Mouse (Mus musculus): ENCODE measurements around the gene Ttc27. TPM values are rescaled to one million over a fixed set of nuclear protein-coding genes. Genes with fewer than 3 reads are reported as not detected.
"Not testable (repeated sequence)": the region's sequence is repeated elsewhere in the genome, so short reads cannot be mapped to it uniquely, and the experiment has no call there.

Gene Ttc27
- 14.4 and 16.0 TPM in 2 replicates for polyA plus RNA-seq (2012; rRNA removed)

GRCm38 (mm10) chr17:74717618-74718151 lies at the start of gene Ttc27:
TSS of gene Ttc27 (plus strand) at chr17:74717732.
- TF ChIP-seq POLR2A (IDR thresholded peaks at IDR 0.05; ENCODE audit: extremely low read depth, insufficient read depth, low read length): peak; percentile 92
- no peak for TF ChIP-seq CTCF (IDR thresholded peaks at IDR 0.05; ENCODE audit: extremely low read depth, insufficient read depth, low read length)
- Histone ChIP-seq H3K27ac (ENCODE audit: insufficient read depth, low read length) (no peak within 1 kb of the TSS), H3K4me3 (ENCODE audit: insufficient read depth, low read length) (peak within 1 kb of the TSS; percentile 73), H3K4me1 (ENCODE audit: control insufficient read depth, insufficient read depth, low read length) (no peaks in the 10 kb centered on the region; the same call in 1 of the 2 replicates)

- no peak for TF ChIP-seq CTCF (IDR thresholded peaks at IDR 0.05; ENCODE audit: extremely low read depth, insufficient read depth, low read length)
- no peak for TF ChIP-seq POLR2A (IDR thresholded peaks at IDR 0.05; ENCODE audit: extremely low read depth, insufficient read depth, low read length)
- H3K4me3 ChIP-seq (ENCODE audit: insufficient read depth, low read length): no peak overlapping the region
Measured at GRCm38 (mm10) chr17:74668010-74668409, 49.5 kb upstream of the Ttc27 start.

GRCm38 (mm10) chr17:74670031-74670430 lies 47.5 kb upstream of the Ttc27 start:
- Histone ChIP-seq H3K4me1 (ENCODE audit: control insufficient read depth, insufficient read depth, low read length) (no peaks in the 10 kb centered on the region; the same call in 1 of the 2 replicates), H3K27ac (ENCODE audit: insufficient read depth, low read length) (no peak overlapping the region), H3K4me3 (ENCODE audit: insufficient read depth, low read length) (no peak overlapping the region)
- TF ChIP-seq CTCF (IDR thresholded peaks at IDR 0.05; ENCODE audit: extremely low read depth, insufficient read depth, low read length) (no peak), POLR2A (IDR thresholded peaks at IDR 0.05; ENCODE audit: extremely low read depth, insufficient read depth, low read length) (no peak)

More at GRCm38 (mm10) chr17:74668010-74668409, 49.5 kb upstream of the Ttc27 start:
- no peaks in the 10 kb centered on the region; the same call in 1 of the 2 replicates for H3K4me1 ChIP-seq (ENCODE audit: control insufficient read depth, insufficient read depth, low read length)
- H3K27ac ChIP-seq (ENCODE audit: insufficient read depth, low read length): no peak overlapping the region

GRCm38 (mm10) chr17:74672446-74672845 lies 45.1 kb upstream of the Ttc27 start:
- Histone ChIP-seq H3K4me1 (ENCODE audit: control insufficient read depth, insufficient read depth, low read length) (no peaks in the 10 kb centered on the region; the same call in 1 of the 2 replicates), H3K27ac (ENCODE audit: insufficient read depth, low read length) (no peak overlapping the region), H3K4me3 (ENCODE audit: insufficient read depth, low read length) (no peak overlapping the region)
- TF ChIP-seq CTCF (IDR thresholded peaks at IDR 0.05; ENCODE audit: extremely low read depth, insufficient read depth, low read length): no peak
- TF ChIP-seq POLR2A (IDR thresholded peaks at IDR 0.05; ENCODE audit: extremely low read depth, insufficient read depth, low read length): no peak

GRCm38 (mm10) chr17:74673251-74673650 lies 44.3 kb upstream of the Ttc27 start:
- no peak overlapping the region for H3K27ac ChIP-seq (ENCODE audit: insufficient read depth, low read length)
- TF ChIP-seq CTCF (IDR thresholded peaks at IDR 0.05; ENCODE audit: extremely low read depth, insufficient read depth, low read length) (no peak), POLR2A (IDR thresholded peaks at IDR 0.05; ENCODE audit: extremely low read depth, insufficient read depth, low read length) (no peak)

GRCm38 (mm10) chr17:74678061-74678460 lies 39.5 kb upstream of the Ttc27 start:
- H3K4me3 ChIP-seq (ENCODE audit: insufficient read depth, low read length): no peak overlapping the region
- no peak overlapping the region for H3K27ac ChIP-seq (ENCODE audit: insufficient read depth, low read length)
- H3K4me1 ChIP-seq (ENCODE audit: control insufficient read depth, insufficient read depth, low read length): no peaks in the 10 kb centered on the region
- no peak for TF ChIP-seq POLR2A (IDR thresholded peaks at IDR 0.05; ENCODE audit: extremely low read depth, insufficient read depth, low read length)
- TF ChIP-seq CTCF (IDR thresholded peaks at IDR 0.05; ENCODE audit: extremely low read depth, insufficient read depth, low read length): no peak

More at GRCm38 (mm10) chr17:74673251-74673650, 44.3 kb upstream of the Ttc27 start:
- Histone ChIP-seq H3K4me3 (ENCODE audit: insufficient read depth, low read length) (no peak overlapping the region), H3K4me1 (ENCODE audit: control insufficient read depth, insufficient read depth, low read length) (no peaks in the 10 kb centered on the region)

- Histone ChIP-seq H3K4me3 (ENCODE audit: insufficient read depth, low read length) (no peak overlapping the region), H3K4me1 (ENCODE audit: control insufficient read depth, insufficient read depth, low read length) (peaks cover 2% of the 10 kb centered on the region; the same call in 1 of the 2 replicates), H3K27ac (ENCODE audit: insufficient read depth, low read length) (no peak overlapping the region)
- no peak for TF ChIP-seq POLR2A (IDR thresholded peaks at IDR 0.05; ENCODE audit: extremely low read depth, insufficient read depth, low read length)
- no peak for TF ChIP-seq CTCF (IDR thresholded peaks at IDR 0.05; ENCODE audit: extremely low read depth, insufficient read depth, low read length)
Measured at GRCm38 (mm10) chr17:74684927-74685326, 32.6 kb upstream of the Ttc27 start.

GRCm38 (mm10) chr17:74688555-74688954 lies 29.0 kb upstream of the Ttc27 start:
- Histone ChIP-seq H3K4me1 (ENCODE audit: control insufficient read depth, insufficient read depth, low read length) (peaks cover 2% of the 10 kb centered on the region; the same call in 1 of the 2 replicates), H3K4me3 (ENCODE audit: insufficient read depth, low read length) (no peak overlapping the region), H3K27ac (ENCODE audit: insufficient read depth, low read length) (no peak overlapping the region)
- TF ChIP-seq CTCF (IDR thresholded peaks at IDR 0.05; ENCODE audit: extremely low read depth, insufficient read depth, low read length) (no peak), POLR2A (IDR thresholded peaks at IDR 0.05; ENCODE audit: extremely low read depth, insufficient read depth, low read length) (no peak)

- Histone ChIP-seq H3K4me1 (ENCODE audit: control insufficient read depth, insufficient read depth, low read length) (peaks cover 2% of the 10 kb centered on the region; the same call in 1 of the 2 replicates), H3K4me3 (ENCODE audit: insufficient read depth, low read length) (no peak overlapping the region), H3K27ac (ENCODE audit: insufficient read depth, low read length) (no peak overlapping the region)
- TF ChIP-seq POLR2A (IDR thresholded peaks at IDR 0.05; ENCODE audit: extremely low read depth, insufficient read depth, low read length) (no peak), CTCF (IDR thresholded peaks at IDR 0.05; ENCODE audit: extremely low read depth, insufficient read depth, low read length) (no peak)
Measured at GRCm38 (mm10) chr17:74689406-74689805, 28.1 kb upstream of the Ttc27 start.

- H3K4me3 ChIP-seq (ENCODE audit: insufficient read depth, low read length); H3K27ac ChIP-seq (ENCODE audit: insufficient read depth, low read length); H3K4me1 ChIP-seq (ENCODE audit: control insufficient read depth, insufficient read depth, low read length): not testable (repeated sequence)
Measured at GRCm38 (mm10) chr17:74701661-74702060, 15.9 kb upstream of the Ttc27 start.
